Mouse (Mus musculus): ENCODE results near the gene Rag2.
A peak's percentile ranks its signal among the peaks of the same experiment; 100 is the strongest.

The Rag2 gene

GRCm38 (mm10) chr2:101627227-101627626, 2.7 kb downstream of the Rag2 start:
- no peak for DNase-seq (ENCODE audit: low read depth)

- DNase-seq (ENCODE audit: low read depth): peak; percentile 97
Observed at GRCm38 (mm10) chr2:101628297-101629236, 4.0 kb downstream of the Rag2 start.

GRCm38 (mm10) chr2:101638979-101639839, 14.7 kb downstream of the Rag2 start:
- DNase-seq (ENCODE audit: low read depth): no peak

- no peak for DNase-seq (ENCODE audit: low read depth)
Observed at GRCm38 (mm10) chr2:101639840-101640350, 15.4 kb downstream of the Rag2 start.

- no peak for DNase-seq (ENCODE audit: low read depth)
Observed at GRCm38 (mm10) chr2:101645841-101646240, 21.3 kb downstream of the Rag2 start.

GRCm38 (mm10) chr2:101648361-101648760, 23.8 kb downstream of the Rag2 start:
- no peak for DNase-seq (ENCODE audit: low read depth)

GRCm38 (mm10) chr2:101649114-101649671, 24.7 kb downstream of the Rag2 start, which contains the start of the genes Rag1 and B230118H07Rik:
TSS of gene Rag1 (minus strand) at chr2:101649501.
TSS of gene B230118H07Rik (minus strand) at chr2:101649532.
- no peak for DNase-seq (ENCODE audit: low read depth)

GRCm38 (mm10) chr2:101650446-101650845, 25.9 kb downstream of the Rag2 start:
- DNase-seq (ENCODE audit: low read depth): no peak

GRCm38 (mm10) chr2:101652204-101652920, 27.8 kb downstream of the Rag2 start:
- no peak for DNase-seq (ENCODE audit: low read depth)

GRCm38 (mm10) chr2:101652921-101653597, 28.5 kb downstream of the Rag2 start:
- DNase-seq (ENCODE audit: low read depth): peak; percentile 68

GRCm38 (mm10) chr2:101660536-101660935, 36.0 kb downstream of the Rag2 start:
- no peak for DNase-seq (ENCODE audit: low read depth)

- peak; percentile 72 for DNase-seq (ENCODE audit: low read depth)
Observed at GRCm38 (mm10) chr2:101665058-101665702, 40.7 kb downstream of the Rag2 start.

GRCm38 (mm10) chr2:101665703-101666092, 41.2 kb downstream of the Rag2 start:
- DNase-seq (ENCODE audit: low read depth): no peak

GRCm38 (mm10) chr2:101668751-101669150, 44.2 kb downstream of the Rag2 start:
- DNase-seq (ENCODE audit: low read depth): no peak

- DNase-seq (ENCODE audit: low read depth): no peak
Observed at GRCm38 (mm10) chr2:101673547-101673946, 49.0 kb downstream of the Rag2 start.

- DNase-seq (ENCODE audit: low read depth): peak; percentile 87
Observed at GRCm38 (mm10) chr2:101678236-101679021, 53.9 kb downstream of the Rag2 start, which contains the start of gene Traf6. TSS of gene Traf6 (plus strand) at chr2:101678429.

- peak; percentile 34 for DNase-seq (ENCODE audit: low read depth)
Observed at GRCm38 (mm10) chr2:101679164-101679784, 54.8 kb downstream of the Rag2 start.

Measured in 416B (cell line).